Mouse (Mus musculus): ENCODE data around the gene Fhl2. TPM values are rescaled to one million over a fixed set of nuclear protein-coding genes. Genes with fewer than 3 reads are reported as not detected.

Fhl2 gene
- not detected in 2 replicates for total RNA-seq (2014; fragmentation: Nextera tagmentation)
- 0.88 TPM in 1 of 2 replicates, not detected in the other for total RNA-seq (2017)

- no peak for ATAC-seq (replicated peaks; ENCODE audit: poor library complexity, severe bottlenecking)
Measured at GRCm38 (mm10) chr1:43196661-43197241, at the start of gene Fhl2. Fhl2 (minus strand) TSS chr1:43196984.

GRCm38 (mm10) chr1:43245014-43245413 is 48.2 kb upstream of the Fhl2 start:
- ATAC-seq (replicated peaks; ENCODE audit: poor library complexity, severe bottlenecking) = no peak

- ATAC-seq (replicated peaks; ENCODE audit: poor library complexity, severe bottlenecking) = peak; percentile 100
Measured at GRCm38 (mm10) chr1:43241208-43241607, 44.4 kb upstream of the Fhl2 start.

- ATAC-seq (replicated peaks; ENCODE audit: poor library complexity, severe bottlenecking) = no peak
Measured at GRCm38 (mm10) chr1:43239796-43240313, 43.1 kb upstream of the Fhl2 start.

- no peak for ATAC-seq (replicated peaks; ENCODE audit: poor library complexity, severe bottlenecking)
Measured at GRCm38 (mm10) chr1:43238471-43238870, 41.7 kb upstream of the Fhl2 start.

GRCm38 (mm10) chr1:43237360-43238235 is 40.8 kb upstream of the Fhl2 start:
- no peak for ATAC-seq (replicated peaks; ENCODE audit: poor library complexity, severe bottlenecking)

- peak; percentile 59 for ATAC-seq (replicated peaks; ENCODE audit: poor library complexity, severe bottlenecking)
Measured at GRCm38 (mm10) chr1:43225531-43226151, 28.9 kb upstream of the Fhl2 start.

- no peak for ATAC-seq (replicated peaks; ENCODE audit: poor library complexity, severe bottlenecking)
Measured at GRCm38 (mm10) chr1:43224943-43225342, 28.2 kb upstream of the Fhl2 start.

- peak; percentile 81 for ATAC-seq (replicated peaks; ENCODE audit: poor library complexity, severe bottlenecking)
Measured at GRCm38 (mm10) chr1:43224171-43224570, 27.4 kb upstream of the Fhl2 start.

- no peak for ATAC-seq (replicated peaks; ENCODE audit: poor library complexity, severe bottlenecking)
Measured at GRCm38 (mm10) chr1:43223097-43223496, 26.3 kb upstream of the Fhl2 start.

GRCm38 (mm10) chr1:43218016-43218680 is 21.4 kb upstream of the Fhl2 start:
- ATAC-seq (replicated peaks; ENCODE audit: poor library complexity, severe bottlenecking) = no peak

GRCm38 (mm10) chr1:43215601-43216000 is 18.8 kb upstream of the Fhl2 start:
- ATAC-seq (replicated peaks; ENCODE audit: poor library complexity, severe bottlenecking) = no peak

GRCm38 (mm10) chr1:43211274-43211673 is 14.5 kb upstream of the Fhl2 start:
- no peak for ATAC-seq (replicated peaks; ENCODE audit: poor library complexity, severe bottlenecking)

GRCm38 (mm10) chr1:43210285-43210684 is 13.5 kb upstream of the Fhl2 start:
- no peak for ATAC-seq (replicated peaks; ENCODE audit: poor library complexity, severe bottlenecking)

- ATAC-seq (replicated peaks; ENCODE audit: poor library complexity, severe bottlenecking) = no peak
Measured at GRCm38 (mm10) chr1:43207147-43207546, 10.4 kb upstream of the Fhl2 start.

- no peak for ATAC-seq (replicated peaks; ENCODE audit: poor library complexity, severe bottlenecking)
Measured at GRCm38 (mm10) chr1:43203282-43203681, 6.5 kb upstream of the Fhl2 start.

- no peak for ATAC-seq (replicated peaks; ENCODE audit: poor library complexity, severe bottlenecking)
Measured at GRCm38 (mm10) chr1:43202226-43202625, 5.4 kb upstream of the Fhl2 start.

GRCm38 (mm10) chr1:43201796-43202195 is 5.0 kb upstream of the Fhl2 start:
- ATAC-seq (replicated peaks; ENCODE audit: poor library complexity, severe bottlenecking) = no peak

GRCm38 (mm10) chr1:43199867-43200240 is 3.1 kb upstream of the Fhl2 start:
- no peak for ATAC-seq (replicated peaks; ENCODE audit: poor library complexity, severe bottlenecking)

GRCm38 (mm10) chr1:43199210-43199866 is 2.6 kb upstream of the Fhl2 start:
- ATAC-seq (replicated peaks; ENCODE audit: poor library complexity, severe bottlenecking) = no peak

All from granulocyte monocyte progenitor cell, adult 5-6 weeks (primary cell).